Mouse (Mus musculus) left cerebral cortex, adult 8-10 months (tissue): ENCODE measurements around the gene Limk2. TPM values are rescaled to one million over a fixed set of nuclear protein-coding genes. Genes with fewer than 3 reads are reported as not detected.

Source experiments
- DNase-seq, 2 experiments: peaks; one replicate each; pipeline ENCODE4 v3.0.0; 2022; ENCODE audit warnings: low spot score in 2 of 2
- total RNA-seq, 4 experiments: library from RNA; stranded (reverse); gene quantifications; 2 replicates each; pipeline ENCODE4 v1.2.4; 2022

Gene Limk2
- total RNA-seq, 4 experiments from 2014 or later: 93.4 to 107 (median 97.0) TPM

DNA sequence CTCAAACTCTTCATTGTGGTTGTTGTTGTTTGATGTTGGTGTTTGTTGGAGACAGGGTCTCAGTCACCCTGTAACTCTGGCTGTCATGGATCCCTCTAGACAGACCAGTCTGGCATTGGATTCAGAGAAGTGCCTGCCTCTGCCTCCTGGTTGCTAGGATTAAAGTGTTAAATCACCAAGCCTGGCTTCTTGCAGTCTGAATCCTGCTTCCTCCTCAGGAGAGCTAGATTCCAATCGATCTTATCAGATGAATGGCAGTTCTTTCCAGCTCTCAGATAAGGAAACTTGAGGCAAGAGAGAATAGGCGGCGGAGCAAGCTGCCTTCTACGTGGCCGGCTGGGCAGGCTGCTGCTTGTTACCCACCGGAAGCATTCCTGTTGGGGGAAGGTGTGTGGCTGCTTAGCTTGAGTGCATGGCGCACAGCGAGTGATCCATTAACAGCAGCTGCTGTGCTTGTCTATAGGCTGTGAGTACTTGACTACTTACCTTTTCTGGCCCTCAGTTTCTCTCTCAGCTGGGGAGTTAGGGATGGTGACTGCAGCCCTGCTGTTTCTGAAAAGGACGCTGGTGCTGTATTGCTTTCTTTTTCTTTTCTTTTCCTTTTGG lies 74.2 kb downstream of the Limk2 start:
- no peak for DNase-seq

DNA sequence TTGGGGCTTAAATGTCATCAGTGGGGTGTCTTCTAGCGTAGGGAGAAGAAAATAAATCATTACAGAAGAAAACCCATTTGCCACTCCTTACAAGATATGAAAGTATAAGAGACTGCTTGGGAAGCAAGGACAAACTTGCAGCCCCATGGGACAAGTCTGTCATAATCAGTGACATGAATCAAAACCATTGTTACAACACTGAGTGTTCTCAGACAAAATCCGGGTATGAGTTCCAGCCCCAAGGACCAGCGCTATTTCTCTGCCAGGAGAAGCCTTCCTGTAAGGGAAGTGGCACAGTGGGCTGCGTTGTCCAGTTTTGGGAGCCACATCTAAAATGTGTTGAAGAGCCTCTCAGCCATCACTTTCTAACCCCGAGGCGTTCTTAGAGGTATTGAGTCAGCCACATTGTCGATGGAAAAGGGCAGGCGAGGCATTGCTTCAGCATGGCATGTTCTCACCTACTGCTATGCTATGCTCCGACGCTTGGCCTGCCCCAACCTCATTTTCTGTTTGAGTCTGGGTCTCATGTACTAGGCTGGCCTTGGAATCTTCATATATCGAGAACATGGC lies 74.8 kb downstream of the Limk2 start:
- no peak for DNase-seq

DNA sequence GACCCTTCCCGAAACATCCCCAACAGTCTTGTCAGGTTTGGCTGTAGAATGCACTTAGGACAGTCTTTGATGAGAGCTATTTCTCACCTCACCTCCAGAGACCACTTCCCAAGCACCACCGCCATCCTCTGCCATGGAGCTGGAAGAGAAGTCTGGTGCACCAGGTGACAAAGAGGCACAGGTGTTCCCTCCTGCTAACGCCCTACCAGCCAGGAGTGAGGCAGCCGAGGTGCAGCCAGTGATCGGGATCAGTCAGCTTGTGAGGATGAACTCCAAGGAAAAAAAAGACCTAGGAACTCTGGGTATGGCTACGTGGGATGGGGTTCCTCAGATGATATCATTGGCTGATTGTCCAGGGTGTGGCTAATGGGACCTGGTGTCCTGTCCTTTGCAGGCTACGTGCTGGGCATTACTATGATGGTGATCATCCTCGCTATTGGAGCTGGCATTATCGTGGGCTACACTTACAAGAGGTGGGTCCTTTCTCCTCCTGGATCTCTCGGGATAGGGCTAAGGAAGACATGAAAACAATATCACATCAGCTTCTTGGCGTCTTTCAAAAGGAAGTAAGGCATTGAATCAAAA lies 75.8 kb downstream of the Limk2 start:
- no peak for DNase-seq

- peak; percentile 78 to 95 for DNase-seq
Measured at GRCm38 (mm10) chr11:3331756-3332642, 77.0 kb downstream of the Limk2 start.

DNA sequence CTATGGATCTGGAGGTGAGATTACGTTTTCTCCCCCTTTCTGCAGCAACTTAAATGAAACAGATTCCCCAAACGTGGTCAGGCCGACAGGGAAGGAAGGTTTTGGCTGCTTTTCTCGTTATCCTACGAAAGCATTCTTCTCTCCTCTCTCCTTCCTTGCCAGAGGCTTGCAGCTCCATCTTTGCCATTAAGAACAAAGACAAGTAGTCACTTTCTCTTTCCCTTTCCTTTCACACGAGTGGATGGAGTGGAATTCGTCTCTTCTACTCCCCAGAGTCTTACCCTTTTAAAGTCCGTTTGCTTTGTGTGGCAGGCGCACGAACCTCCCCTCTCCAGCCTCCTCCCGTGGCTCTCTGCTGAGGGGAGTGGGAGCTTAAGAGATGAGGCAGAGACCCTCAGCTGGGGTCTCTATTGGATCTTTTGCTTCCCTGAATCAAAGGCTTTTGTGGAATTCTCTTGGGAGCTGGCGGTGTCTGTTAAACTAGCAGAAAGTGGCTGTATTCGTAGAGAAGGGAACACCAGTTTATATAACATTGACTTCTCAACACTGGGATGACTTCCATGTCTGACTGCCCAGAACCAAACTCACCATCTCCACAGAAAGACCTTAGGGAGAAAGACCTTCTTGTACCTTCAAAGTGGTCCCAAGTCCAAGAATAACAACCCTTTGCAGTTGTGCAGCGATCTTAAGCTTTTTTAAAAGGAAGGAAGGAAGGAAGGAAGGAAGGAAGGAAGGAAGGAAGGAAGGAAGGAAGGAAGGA lies 77.8 kb downstream of the Limk2 start:
- DNase-seq: no peak

GRCm38 (mm10) chr11:3330566-3330965 lies 78.4 kb downstream of the Limk2 start:
- peak; percentile 67 to 85 for DNase-seq

- DNase-seq: no peak
Measured at GRCm38 (mm10) chr11:3329891-3330451, 79.0 kb downstream of the Limk2 start, which contains the start of gene Pik3ip1. Gene Pik3ip1, plus strand, starts transcription at chr11:3330401.

DNA sequence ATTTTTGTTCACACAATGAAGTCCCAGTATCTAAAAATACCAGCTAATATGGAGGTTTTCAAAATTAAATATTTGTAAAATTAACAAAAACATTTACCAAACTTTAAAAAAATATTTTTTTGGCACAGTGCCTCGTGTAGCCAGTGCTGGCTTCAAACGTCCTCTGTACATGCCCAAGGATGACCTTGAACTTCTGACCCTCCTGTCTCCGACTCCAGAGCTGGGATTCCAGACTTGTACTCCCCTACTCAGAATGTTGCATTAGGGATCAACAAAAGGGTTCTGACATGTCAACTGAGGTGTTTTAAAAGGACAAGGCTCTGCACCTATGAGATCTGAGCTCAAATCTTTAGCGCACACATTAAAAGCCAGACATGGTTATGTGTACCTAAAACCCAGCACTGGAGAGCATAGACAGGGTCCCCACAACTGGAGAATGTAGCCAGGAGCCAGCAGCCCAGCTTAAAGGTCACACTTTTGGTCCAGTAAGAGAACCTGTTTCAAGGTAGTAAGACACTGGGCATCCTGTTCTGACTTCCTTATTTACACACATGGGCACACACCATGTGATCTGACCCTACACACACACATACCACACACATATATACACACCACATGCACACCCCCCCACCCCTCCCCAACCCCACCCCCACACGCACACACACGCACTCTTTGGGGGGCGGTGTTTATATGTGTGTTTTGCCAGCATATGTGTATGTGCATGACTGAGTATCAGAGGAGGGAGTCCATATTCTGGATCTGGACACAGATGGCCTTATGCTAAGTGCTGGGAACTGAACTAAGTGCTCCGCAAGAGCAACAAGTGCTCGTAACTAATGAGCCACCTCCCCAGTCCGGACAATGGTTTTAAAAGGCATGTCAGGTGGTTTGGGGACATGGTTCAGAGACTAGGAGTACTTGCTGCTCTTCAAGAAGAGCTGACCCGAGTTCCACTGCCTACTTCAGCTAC lies 79.9 kb downstream of the Limk2 start:
- DNase-seq: no peak

GRCm38 (mm10) chr11:3328271-3328670 lies 80.7 kb downstream of the Limk2 start:
- DNase-seq: no peak

DNA sequence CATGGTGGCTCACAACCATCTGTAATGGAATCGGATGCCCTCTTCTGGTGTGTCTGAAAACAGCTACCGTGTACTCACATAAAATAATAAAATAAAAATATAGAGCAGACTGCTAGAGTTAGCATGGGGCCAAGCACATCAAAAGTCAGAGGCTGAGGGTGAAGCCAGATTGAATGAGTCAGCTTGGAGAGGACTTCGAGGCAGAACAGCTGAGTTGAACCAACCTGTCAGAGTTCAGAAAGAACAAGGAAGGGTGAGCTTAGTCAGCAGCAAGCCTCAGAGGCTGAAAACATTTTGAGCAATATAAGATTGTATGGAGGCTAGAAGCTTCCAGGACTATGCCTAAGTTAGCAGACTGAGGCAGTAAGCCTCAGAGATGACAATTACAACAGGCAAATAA lies 90.7 kb downstream of the Limk2 start:
- no peak for DNase-seq

DNA sequence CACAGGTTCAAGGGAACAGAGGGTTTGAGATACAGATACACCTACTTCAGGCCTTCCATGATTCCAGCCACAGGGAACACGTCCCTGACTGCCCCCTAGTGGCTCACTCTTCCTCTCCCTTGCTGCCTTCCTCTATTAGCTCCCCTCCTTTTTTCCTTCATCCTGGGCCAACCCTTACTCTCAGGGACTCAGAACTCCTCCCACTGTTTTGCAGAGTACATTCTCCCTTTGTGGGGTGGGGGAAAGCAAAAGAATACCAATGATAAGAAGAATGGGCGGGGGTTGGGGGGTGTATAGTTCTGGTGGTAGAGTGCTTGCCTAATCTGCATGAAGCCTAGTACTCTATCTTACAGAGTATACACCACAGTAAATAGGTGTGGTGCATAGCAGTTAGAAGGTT lies 94.8 kb downstream of the Limk2 start:
- DNase-seq: no peak

GRCm38 (mm10) chr11:3313294-3313693 lies 95.7 kb downstream of the Limk2 start:
- no peak for DNase-seq

- no peak for DNase-seq
Measured at GRCm38 (mm10) chr11:3311586-3312347, 97.2 kb downstream of the Limk2 start.

- DNase-seq: no peak
Measured at GRCm38 (mm10) chr11:3310789-3311585, 98.0 kb downstream of the Limk2 start.

DNA sequence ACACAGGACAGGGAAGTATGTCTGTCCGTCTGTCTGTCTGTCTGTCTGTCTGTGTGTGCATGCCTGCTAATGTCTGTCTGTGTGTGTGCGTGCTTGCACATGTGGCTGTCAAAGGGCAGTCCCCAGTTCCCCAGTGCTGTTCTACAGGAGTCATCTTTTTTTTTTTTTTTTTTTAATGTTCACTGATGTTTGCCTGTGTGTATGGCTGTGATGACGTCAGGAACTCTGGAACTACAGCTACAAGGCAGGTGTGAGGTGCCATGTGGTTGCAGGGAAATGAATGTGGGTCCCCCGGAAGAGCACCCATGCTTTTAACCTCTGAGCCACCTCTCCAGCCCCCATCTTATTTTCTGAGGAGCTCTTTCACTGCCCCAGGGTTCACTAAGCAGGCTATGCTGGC lies 99.1 kb downstream of the Limk2 start:
- no peak for DNase-seq

- no peak for DNase-seq
Measured at GRCm38 (mm10) chr11:3307875-3308274, 101.1 kb downstream of the Limk2 start.

DNA sequence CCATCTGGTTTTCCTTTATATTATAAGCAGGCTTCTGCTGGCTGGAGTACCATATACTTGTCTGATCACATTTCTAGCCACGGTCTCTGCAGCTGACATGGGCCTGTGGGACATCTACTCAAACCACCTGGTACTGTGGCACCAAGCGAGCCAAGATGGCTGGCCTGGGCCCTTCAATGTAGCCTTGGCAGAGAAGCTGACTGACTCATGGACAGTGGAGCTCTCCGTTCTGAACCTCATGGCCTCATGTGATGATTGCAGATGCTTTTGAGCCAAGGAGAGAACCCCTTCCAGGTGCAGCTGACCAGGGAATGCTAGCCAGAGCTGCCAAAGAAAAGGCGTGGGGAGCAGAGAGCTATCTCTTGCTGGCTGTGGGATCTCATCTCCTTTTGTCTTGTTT lies 103.2 kb downstream of the Limk2 start:
- no peak for DNase-seq

GRCm38 (mm10) chr11:3302792-3303191 lies 106.2 kb downstream of the Limk2 start:
- DNase-seq: no peak
